Mouse (Mus musculus) forebrain, embryonic 14.5 days (tissue): ENCODE measurements around the gene Gm20388. TPM values are rescaled to one million over a fixed set of nuclear protein-coding genes. Genes with fewer than 3 reads are reported as not detected.
A peak's percentile ranks its signal among the peaks of the same experiment; 100 is the strongest.

Experiments
- ATAC-seq: fragments of 200-750 bp; cut with Nextera tagmentation; 2 replicates; pipeline ENCODE4 v1.8.0; 2017; ENCODE audit warnings: mild to moderate bottlenecking, moderate library complexity
- DNase-seq: peaks from one replicate; pipeline ENCODE4 v3.0.0-alpha.2; 2015; ENCODE audit warnings: low spot score
- H3K27ac ChIP-seq: fragments of 300-500 bp; sonication (generic); 2 replicates; pipeline ENCODE4 v1.5.1; 2014; ENCODE audit warnings: low read depth, mild to moderate bottlenecking, control low read depth, low read length, moderate library complexity
- H3K27me3 ChIP-seq: fragments of 300-500 bp; sonication (generic); replicated peaks from 2 replicates; pipeline ENCODE4 v1.6.1; 2014; ENCODE audit warnings: low read length, control low read depth, mixed read lengths; ENCODE audit not compliant: control insufficient read depth, insufficient read depth
- H3K36me3 ChIP-seq: fragments of 300-500 bp; sonication (generic); 2 replicates; pipeline ENCODE4 v1.6.1; 2014; ENCODE audit warnings: low read length, control low read depth; ENCODE audit not compliant: control insufficient read depth, insufficient read depth
- H3K4me1 ChIP-seq: fragments of 300-500 bp; sonication (generic); 2 replicates; pipeline ENCODE4 v1.6.1; 2014; ENCODE audit warnings: antibody characterized with exemption, low read length, control low read depth; ENCODE audit not compliant: control insufficient read depth, insufficient read depth
- H3K4me2 ChIP-seq: fragments of 300-500 bp; sonication (generic); 2 replicates; pipeline ENCODE4 v1.6.1; 2014; ENCODE audit warnings: mild to moderate bottlenecking, control low read depth, low read length
- H3K4me3 ChIP-seq: fragments of 300-500 bp; sonication (generic); 2 replicates; pipeline ENCODE4 v1.5.1; 2014; ENCODE audit warnings: low read depth, low read length, control low read depth
- H3K9ac ChIP-seq: fragments of 300-500 bp; sonication (generic); 2 replicates; pipeline ENCODE4 v1.6.1; 2014; ENCODE audit warnings: mild to moderate bottlenecking, low read length, control low read depth, moderate library complexity
- H3K9me3 ChIP-seq: fragments of 300-500 bp; sonication (generic); replicated peaks from 2 replicates; pipeline ENCODE4 v1.6.1; 2016; ENCODE audit warnings: low read length, control low read depth, mixed read lengths; ENCODE audit not compliant: control insufficient read depth
- WGBS: fragments of 180-500 bp; shearing (Covaris S2); extraction: QIAGEN DNeasy Blood & Tissue Kit; methylation state at CpG from one replicate; pipeline ENCODE4 v1.1.7; 2014; 5-methylcytosine and 5-hydroxymethylcytosine counted together
- polyA plus RNA-seq: library from polyadenylated mRNA; unstranded; fragments of >200 nt; fragmentation: Nextera tagmentation; extraction: Ambion mirVana; gene quantifications from 2 replicates; pipeline ENCODE4 v1.2.1, GENCODE M21; 2014

Gene Gm20388
- polyA plus RNA-seq, 1 experiment from 2014 or later, result 7.4 TPM

DNA sequence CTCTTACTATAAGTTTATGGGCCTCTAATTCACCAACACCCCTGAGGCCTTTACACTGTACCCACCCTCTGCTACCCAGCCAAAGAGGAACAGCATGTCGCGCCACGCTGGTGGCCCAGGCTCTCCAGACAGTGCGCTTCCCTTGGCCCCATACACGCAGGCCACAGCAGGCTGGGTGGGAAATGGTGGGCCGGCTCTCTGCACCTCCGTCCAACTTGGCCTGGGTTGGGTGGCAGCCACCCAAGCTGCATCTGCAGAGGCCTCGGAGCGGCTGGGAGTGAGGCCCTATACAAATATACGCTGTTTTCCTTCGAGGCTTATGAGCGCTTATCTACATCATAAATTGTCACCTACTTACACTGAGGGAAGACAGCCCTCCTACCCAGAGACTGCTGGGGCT lies 1456.0 kb downstream of the Gm20388 start:
- no peak overlapping the region for H3K4me2 ChIP-seq
- no peaks in the 10 kb centered on the region for H3K4me1 ChIP-seq
- WGBS, result 88% methylated on average over 12 of the region's 12 CpGs
- DNase-seq, result no peak
- H3K9me3 ChIP-seq, result no peaks in the 10 kb centered on the region
- H3K4me3 ChIP-seq, result no peak overlapping the region
- ATAC-seq, result no peak
- no peaks in the 10 kb centered on the region for H3K36me3 ChIP-seq
- H3K27me3 ChIP-seq, result 0 out of 2 replicates have a peak, but pooled peaks cover 3% of the 10 kb centered on the region
- no peak overlapping the region for H3K27ac ChIP-seq
- no peak overlapping the region for H3K9ac ChIP-seq

DNA sequence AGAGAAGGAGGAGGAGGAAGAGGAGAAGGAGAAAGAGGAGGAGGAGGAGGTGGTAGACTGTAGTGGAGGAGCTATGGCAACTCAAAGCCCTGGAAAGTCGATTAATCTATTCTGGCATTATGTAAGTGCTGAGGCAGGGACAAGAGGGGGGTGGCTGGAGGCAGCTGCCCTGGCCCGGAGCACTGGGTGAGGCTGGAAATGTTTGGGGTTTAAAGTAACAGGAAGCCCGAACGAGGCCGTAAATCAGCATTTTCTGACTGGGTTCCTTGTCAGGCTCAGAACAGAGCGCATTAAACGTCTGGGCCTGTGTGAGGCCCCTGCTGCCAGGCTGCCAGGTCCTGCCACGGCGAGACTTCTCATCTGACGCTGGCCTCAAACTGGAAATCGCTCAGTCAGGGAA lies 1458.2 kb downstream of the Gm20388 start:
- 59% methylated on average over 11 of the region's 11 CpGs for WGBS
- no peaks in the 10 kb centered on the region for H3K4me1 ChIP-seq
- H3K36me3 ChIP-seq, result no peaks in the 10 kb centered on the region
- DNase-seq, result no peak
- no peak overlapping the region for H3K9ac ChIP-seq
- no peaks in the 10 kb centered on the region for H3K9me3 ChIP-seq
- no peak overlapping the region for H3K4me3 ChIP-seq
- H3K27ac ChIP-seq, result no peak overlapping the region
- H3K4me2 ChIP-seq, result no peak overlapping the region
- no peak for ATAC-seq
- 0 out of 2 replicates have a peak, but pooled peaks cover 3% of the 10 kb centered on the region for H3K27me3 ChIP-seq

DNA sequence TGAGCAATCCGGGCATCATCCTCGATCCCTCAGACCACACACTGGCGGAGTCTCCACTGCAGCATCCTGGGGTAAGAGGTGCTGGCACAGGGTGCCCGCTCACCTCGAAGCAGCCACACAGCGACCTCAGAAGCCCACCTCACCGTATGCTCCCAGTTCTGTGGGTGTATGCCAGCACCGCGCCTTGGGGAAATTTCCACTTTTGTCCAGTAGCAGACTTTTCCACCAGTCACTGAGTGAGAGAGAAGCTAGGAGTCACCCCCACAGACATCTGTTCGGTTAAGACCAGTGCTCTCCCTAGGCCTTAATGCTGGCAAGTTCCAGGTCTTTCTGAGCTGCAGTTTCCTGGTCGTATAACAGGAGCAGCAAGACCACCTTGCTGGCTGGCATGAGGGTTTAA lies 1458.7 kb downstream of the Gm20388 start:
- Histone ChIP-seq H3K9me3 (no peaks in the 10 kb centered on the region), H3K27me3 (0 out of 2 replicates have a peak, but pooled peaks cover 3% of the 10 kb centered on the region), H3K4me3 (no peak overlapping the region), H3K9ac (no peak overlapping the region), H3K4me1 (no peaks in the 10 kb centered on the region), H3K4me2 (no peak overlapping the region), H3K36me3 (no peaks in the 10 kb centered on the region), H3K27ac (no peak overlapping the region)
- DNase-seq, result no peak
- ATAC-seq, result no peak
- 83% methylated on average over 11 of the region's 11 CpGs for WGBS

DNA sequence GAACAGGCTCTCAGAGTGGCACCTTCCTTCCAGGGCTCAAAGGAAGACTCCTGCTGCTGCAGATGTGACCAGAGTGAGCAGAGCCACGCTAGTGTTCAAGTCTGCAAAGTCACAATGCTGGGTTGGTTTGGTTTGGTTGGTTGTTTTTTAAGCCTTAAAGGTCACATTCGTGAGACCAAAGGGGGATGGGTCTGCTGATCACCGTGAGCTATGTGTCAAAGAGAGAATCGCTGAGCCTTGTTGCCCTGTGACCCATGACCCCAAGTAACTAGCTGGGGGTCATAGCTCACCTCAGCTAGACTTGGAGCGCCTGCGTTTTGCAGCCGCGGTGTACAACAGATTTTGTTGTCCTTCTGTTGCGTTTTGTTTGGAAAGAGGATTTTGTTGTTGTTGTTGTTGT lies 1460.6 kb downstream of the Gm20388 start:
- 0 out of 2 replicates have a peak, but pooled peaks cover 3% of the 10 kb centered on the region for H3K27me3 ChIP-seq
- ATAC-seq (no peak), DNase-seq (no peak)
- no peaks in the 10 kb centered on the region for H3K4me1 ChIP-seq
- H3K36me3 ChIP-seq, result no peaks in the 10 kb centered on the region
- H3K4me2 ChIP-seq, result no peak overlapping the region
- no peaks in the 10 kb centered on the region for H3K9me3 ChIP-seq
- H3K27ac ChIP-seq, result no peak overlapping the region
- H3K4me3 ChIP-seq, result no peak overlapping the region
- 82% methylated on average over 9 of the region's 9 CpGs for WGBS
- H3K9ac ChIP-seq, result no peak overlapping the region

DNA sequence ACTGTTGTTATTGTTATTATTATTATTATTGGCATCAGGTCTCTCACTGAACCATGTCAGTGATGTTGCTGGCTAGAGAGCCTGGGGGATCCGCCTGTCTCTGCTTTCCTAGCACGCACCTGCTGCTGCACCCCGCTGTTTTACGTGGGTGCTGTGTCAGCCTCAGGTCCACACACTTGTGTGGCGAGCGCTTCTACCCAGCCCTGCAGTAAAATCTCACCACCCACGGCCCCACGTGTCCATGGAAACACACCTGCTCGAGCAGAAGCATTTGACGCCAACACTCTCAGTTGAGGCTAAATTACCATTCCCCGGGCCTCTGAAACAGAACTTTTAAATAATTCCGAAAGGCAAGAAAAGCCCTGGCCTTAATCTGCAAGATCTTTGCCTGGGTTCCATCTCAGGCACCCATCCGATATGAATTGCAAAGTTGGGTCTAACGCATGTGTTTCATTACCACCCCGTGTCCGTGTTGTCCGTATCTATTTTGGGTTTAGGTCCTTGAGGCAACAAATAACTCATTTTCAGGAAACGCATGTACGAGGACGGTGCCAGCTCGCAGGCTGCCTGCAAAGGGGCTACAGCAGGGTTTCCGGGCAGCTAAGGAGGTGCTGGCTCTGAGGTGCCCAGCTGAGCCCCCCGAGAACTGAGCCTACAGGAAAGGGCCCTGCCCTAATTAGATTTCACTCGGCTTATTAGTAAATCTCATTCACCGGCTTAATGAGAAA lies 1461.4 kb downstream of the Gm20388 start:
- Histone ChIP-seq H3K4me1 (no peaks in the 10 kb centered on the region), H3K4me3 (no peak overlapping the region), H3K4me2 (no peak overlapping the region), H3K27me3 (0 out of 2 replicates have a peak, but pooled peaks cover 3% of the 10 kb centered on the region), H3K36me3 (no peaks in the 10 kb centered on the region), H3K27ac (no peak overlapping the region), H3K9ac (no peak overlapping the region), H3K9me3 (no peaks in the 10 kb centered on the region)
- no peak for DNase-seq
- no peak for ATAC-seq
- 75% methylated on average over 25 of the region's 25 CpGs for WGBS

DNA sequence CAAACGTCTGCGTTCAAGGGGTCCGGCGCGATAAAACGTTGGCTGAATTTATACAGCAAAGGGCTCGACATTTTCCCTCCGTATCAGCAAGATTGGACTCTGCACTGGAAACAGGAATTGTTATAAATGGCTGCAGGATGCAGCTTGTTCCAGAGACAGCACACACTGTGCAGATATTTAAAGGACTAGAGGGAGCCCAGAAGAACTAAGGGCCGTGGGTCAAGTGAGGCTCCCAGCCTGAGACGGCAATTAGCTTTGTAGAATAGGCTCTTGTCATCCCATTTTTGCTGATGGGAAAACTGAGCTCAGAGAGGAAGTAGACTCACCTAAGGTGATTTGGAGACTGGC lies 1462.0 kb downstream of the Gm20388 start:
- Histone ChIP-seq H3K4me3 (no peak overlapping the region), H3K9ac (no peak overlapping the region), H3K27ac (no peak overlapping the region), H3K9me3 (no peaks in the 10 kb centered on the region), H3K27me3 (0 out of 2 replicates have a peak, but pooled peaks cover 3% of the 10 kb centered on the region), H3K36me3 (no peaks in the 10 kb centered on the region), H3K4me1 (peaks cover 2% of the 10 kb centered on the region; the same call in 1 of the 2 replicates), H3K4me2 (no peak overlapping the region)
- DNase-seq (no peak), ATAC-seq (no peak)
- WGBS, result 60% methylated on average over 10 of the region's 10 CpGs

DNA sequence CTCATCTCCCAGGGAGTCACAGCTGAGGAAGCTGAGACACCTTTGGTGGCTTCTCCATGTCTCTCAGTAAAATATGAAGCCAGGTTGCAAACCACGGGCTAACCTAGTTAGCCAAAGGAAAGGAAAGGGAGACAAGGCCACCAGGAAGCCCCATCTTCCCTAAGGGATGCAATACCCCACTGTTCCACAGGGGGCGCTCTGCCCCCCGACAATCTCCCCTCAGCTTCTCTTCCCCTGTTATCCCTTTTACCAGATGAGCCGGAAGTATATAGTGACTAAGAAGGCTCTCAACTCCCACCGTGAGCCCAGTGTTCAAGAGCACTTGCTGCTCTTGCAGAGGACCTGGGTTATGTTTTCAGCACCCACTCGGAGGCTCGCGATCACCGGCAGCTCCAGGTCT lies 1463.6 kb downstream of the Gm20388 start:
- no peak overlapping the region for H3K9ac ChIP-seq
- peaks cover 8% of the 10 kb centered on the region; the same call in 1 of the 2 replicates for H3K4me1 ChIP-seq
- 30% methylated on average over 9 of the region's 9 CpGs for WGBS
- no peaks in the 10 kb centered on the region for H3K9me3 ChIP-seq
- no peak overlapping the region for H3K4me2 ChIP-seq
- H3K27me3 ChIP-seq, result 0 out of 2 replicates have a peak, but pooled peaks cover 3% of the 10 kb centered on the region
- H3K27ac ChIP-seq, result no peak overlapping the region
- no peaks in the 10 kb centered on the region for H3K36me3 ChIP-seq
- ATAC-seq (no peak), DNase-seq (no peak)
- H3K4me3 ChIP-seq, result no peak overlapping the region

DNA sequence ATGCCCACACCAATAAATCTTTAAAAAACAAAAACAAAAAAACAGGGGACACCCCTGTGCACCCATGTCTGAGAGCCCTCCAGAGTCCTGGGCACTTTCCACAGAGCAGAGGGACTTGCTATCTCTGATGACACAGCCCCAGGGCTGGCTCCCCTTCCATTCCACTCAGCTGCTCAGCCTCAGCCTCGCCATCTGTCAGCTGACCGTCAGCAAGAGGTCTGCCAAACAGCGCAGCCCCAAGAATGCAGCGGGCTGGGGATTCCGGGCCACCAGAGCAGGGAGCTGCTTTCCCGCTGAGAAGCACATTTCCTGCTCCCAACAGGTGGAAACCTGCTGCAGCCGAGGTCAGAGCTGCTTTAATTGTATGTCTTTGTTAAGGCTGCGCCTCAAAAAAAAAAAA lies 1464.1 kb downstream of the Gm20388 start:
- DNase-seq, result peak; percentile 50

More for the DNA sequence above, 1464.1 kb downstream of the Gm20388 start:
- H3K27ac ChIP-seq, result no peak overlapping the region
- H3K27me3 ChIP-seq, result 0 out of 2 replicates have a peak, but pooled peaks cover under 1% of the 10 kb centered on the region
- WGBS, result 6% methylated on average over 8 of the region's 8 CpGs
- H3K36me3 ChIP-seq, result no peaks in the 10 kb centered on the region
- H3K9me3 ChIP-seq, result no peaks in the 10 kb centered on the region
- no peak overlapping the region for H3K4me2 ChIP-seq
- H3K9ac ChIP-seq, result no peak overlapping the region
- ATAC-seq, result peak; percentile 34; the same call in 1 of the 2 replicates
- peaks cover 8% of the 10 kb centered on the region; the same call in 1 of the 2 replicates for H3K4me1 ChIP-seq
- no peak overlapping the region for H3K4me3 ChIP-seq
